Mouse (Mus musculus) midbrain, embryonic 16.5 days (tissue): ENCODE data around the gene Olfr472. TPM values are rescaled to one million over a fixed set of nuclear protein-coding genes. Genes with fewer than 3 reads are reported as not detected.
"Not testable (repeated sequence)": the region's sequence is repeated elsewhere in the genome, so short reads cannot be mapped to it uniquely, and the experiment has no call there.

Experiments
- ATAC-seq: fragments of 200-750 bp; cut with Nextera tagmentation; 2 replicates; pipeline ENCODE4 v1.8.0; 2017; ENCODE audit warnings: moderate TSS enrichment
- H3K27ac ChIP-seq: fragments of 300-500 bp; sonication (generic); 2 replicates; pipeline ENCODE4 v1.5.1; 2014; ENCODE audit warnings: mild to moderate bottlenecking, low read length, mixed read lengths
- H3K27me3 ChIP-seq: fragments of 300-500 bp; sonication (generic); 2 replicates; pipeline ENCODE4 v1.6.1; 2014; ENCODE audit warnings: low read depth, low read length, mixed read lengths; ENCODE audit not compliant: control insufficient read depth, insufficient read depth
- H3K36me3 ChIP-seq: fragments of 300-500 bp; sonication (generic); 2 replicates; pipeline ENCODE4 v1.6.1; 2014; ENCODE audit warnings: mild to moderate bottlenecking, low read length, moderate library complexity, mixed read lengths; ENCODE audit not compliant: control insufficient read depth, insufficient read depth
- H3K4me1 ChIP-seq: fragments of 300-500 bp; sonication (generic); 2 replicates; pipeline ENCODE4 v1.6.1; 2014; ENCODE audit warnings: mild to moderate bottlenecking, low read length, mixed read lengths; ENCODE audit not compliant: control insufficient read depth, insufficient read depth
- H3K4me2 ChIP-seq: fragments of 300-500 bp; sonication (generic); 2 replicates; pipeline ENCODE4 v1.6.1; 2014; ENCODE audit warnings: mild to moderate bottlenecking, low read length, mixed read lengths
- H3K4me3 ChIP-seq: fragments of 300-500 bp; sonication (generic); 2 replicates; pipeline ENCODE4 v1.5.1; 2014; ENCODE audit warnings: low read depth, mild to moderate bottlenecking, low read length, moderate library complexity, mixed read lengths
- H3K9ac ChIP-seq: fragments of 300-500 bp; sonication (generic); 2 replicates; pipeline ENCODE4 v1.6.1; 2014; ENCODE audit warnings: low read depth, low read length, mixed read lengths
- H3K9me3 ChIP-seq: fragments of 300-500 bp; sonication (generic); replicated peaks from 2 replicates; pipeline ENCODE4 v1.6.1; 2014; ENCODE audit warnings: mild to moderate bottlenecking, low read length, mixed read lengths; ENCODE audit not compliant: control insufficient read depth, poor library complexity, severe bottlenecking
- WGBS: fragments of 180-500 bp; shearing (Covaris S2); extraction: QIAGEN DNeasy Blood & Tissue Kit; methylation state at CpG from one replicate; pipeline ENCODE4 v1.1.7; 2014; 5-methylcytosine and 5-hydroxymethylcytosine counted together
- polyA plus RNA-seq: library from polyadenylated mRNA; unstranded; fragments of >200 nt; fragmentation: Nextera tagmentation; extraction: Ambion mirVana; gene quantifications from 2 replicates; pipeline ENCODE4 v1.2.1, GENCODE M21; 2015

The Olfr472 gene
- not detected in 2 replicates for polyA plus RNA-seq

- H3K27me3 ChIP-seq: no peaks in the 10 kb centered on the region
- no peak for ATAC-seq
- no peaks in the 10 kb centered on the region for H3K36me3 ChIP-seq
- no peak within 1 kb of the TSS for H3K9ac ChIP-seq
- H3K27ac ChIP-seq: no peak within 1 kb of the TSS
- no peak within 1 kb of the TSS for H3K4me2 ChIP-seq
- H3K4me3 ChIP-seq: no peak within 1 kb of the TSS
- no peaks in the 10 kb centered on the region for H3K4me1 ChIP-seq
- no peaks in the 10 kb centered on the region for H3K9me3 ChIP-seq
Observed at GRCm38 (mm10) chr7:107897602-107898001, at the start of gene Olfr472. Gene Olfr472 (plus strand): TSS chr7:107897902.

- H3K9me3 ChIP-seq: no peaks in the 10 kb centered on the region
- ATAC-seq: no peak
- H3K4me1 ChIP-seq: no peaks in the 10 kb centered on the region
- no peak within 1 kb of the TSS for H3K27ac ChIP-seq
- no peak within 1 kb of the TSS for H3K4me2 ChIP-seq
- H3K27me3 ChIP-seq: no peaks in the 10 kb centered on the region
- 95% methylated on average over 1 of the region's 1 CpGs for whole genome bisulfite sequencing
- H3K9ac ChIP-seq: no peak within 1 kb of the TSS
- H3K4me3 ChIP-seq: no peak within 1 kb of the TSS
- H3K36me3 ChIP-seq: no peaks in the 10 kb centered on the region
Observed at GRCm38 (mm10) chr7:107930146-107930545, 32.4 kb downstream of the Olfr472 start, which contains the start of gene Olfr473. Gene Olfr473 (plus strand): TSS chr7:107930446.

- H3K36me3 ChIP-seq, H3K9ac ChIP-seq, H3K9me3 ChIP-seq, H3K4me1 ChIP-seq, H3K4me3 ChIP-seq, H3K27ac ChIP-seq, ATAC-seq, H3K27me3 ChIP-seq, H3K4me2 ChIP-seq: not testable (repeated sequence)
- 98% methylated on average over 12 of the region's 12 CpGs for WGBS
Observed at GRCm38 (mm10) chr7:107952539-107952938, 54.8 kb downstream of the Olfr472 start.

GRCm38 (mm10) chr7:107954343-107954742 lies 56.6 kb downstream of the Olfr472 start, which contains the start of gene Olfr474:
Gene Olfr474 (plus strand): TSS chr7:107954643.
- no peak for ATAC-seq
- no peak within 1 kb of the TSS for H3K4me3 ChIP-seq
- no peaks in the 10 kb centered on the region for H3K36me3 ChIP-seq
- no peaks in the 10 kb centered on the region for H3K9me3 ChIP-seq
- no peak within 1 kb of the TSS for H3K4me2 ChIP-seq
- H3K27me3 ChIP-seq: no peaks in the 10 kb centered on the region
- H3K27ac ChIP-seq: no peak within 1 kb of the TSS
- no peaks in the 10 kb centered on the region for H3K4me1 ChIP-seq
- no peak within 1 kb of the TSS for H3K9ac ChIP-seq
- 85% methylated on average over 1 of the region's 1 CpGs for WGBS

Other genes with a start within 250 kb of the Olfr472 start
- gene Cyb5r2, start 139.9 kb upstream of the Olfr472 start, polyA plus RNA-seq: 0.30 TPM in 1 of 2 replicates, not detected in the other
- not detected in 2 replicates for gene Ovch2, start 96.7 kb upstream of the Olfr472 start, polyA plus RNA-seq
- not detected in 2 replicates for gene Olfr467, start 85.6 kb upstream of the Olfr472 start, polyA plus RNA-seq
- not detected in 2 replicates for gene Olfr469, start 72.4 kb upstream of the Olfr472 start, polyA plus RNA-seq
- gene Olfr470, start 50.4 kb upstream of the Olfr472 start, polyA plus RNA-seq: not detected in 2 replicates
- not detected in 2 replicates for gene Olfr473, start 32.5 kb downstream of the Olfr472 start, polyA plus RNA-seq
- gene Olfr474, start 56.7 kb downstream of the Olfr472 start, polyA plus RNA-seq: not detected in 2 replicates
- gene Olfr476, start 66.9 kb downstream of the Olfr472 start, polyA plus RNA-seq: not detected in 2 replicates
- gene Olfr477, start 88.8 kb downstream of the Olfr472 start, polyA plus RNA-seq: not detected in 2 replicates
- gene Olfr478, start 136.1 kb downstream of the Olfr472 start, polyA plus RNA-seq: not detected in 2 replicates
- not detected in 2 replicates for gene Olfr479, start 152.8 kb downstream of the Olfr472 start, polyA plus RNA-seq
- not detected in 2 replicates for gene Olfr480, start 169.4 kb downstream of the Olfr472 start, polyA plus RNA-seq
- not detected in 2 replicates for gene Olfr481, start 182.0 kb downstream of the Olfr472 start, polyA plus RNA-seq
- 0.08 and 0.10 TPM in 2 replicates for gene Olfr482, start 199.7 kb downstream of the Olfr472 start, polyA plus RNA-seq
- not detected in 2 replicates for gene Olfr483, start 202.9 kb downstream of the Olfr472 start, polyA plus RNA-seq
- gene Olfr484, start 229.5 kb downstream of the Olfr472 start, polyA plus RNA-seq: not detected in 2 replicates